Mouse (Mus musculus) ES-E14 (cell line): ENCODE data around the gene F12. TPM values are rescaled to one million over a fixed set of nuclear protein-coding genes. Genes with fewer than 3 reads are reported as not detected.
A peak's percentile ranks its signal among the peaks of the same experiment; 100 is the strongest.

Experiments
- DNase-seq: peaks from one replicate; pipeline ENCODE4 v3.0.0-alpha.2; 2013; ENCODE audit warnings: low read depth, low spot score
- H3K27ac ChIP-seq: 2 replicates; pipeline ENCODE4 v1.5.1; 2012; ENCODE audit warnings: low read depth, mild to moderate bottlenecking, low read length, moderate library complexity, mixed read lengths; ENCODE audit not compliant: poor library complexity, insufficient read depth, severe bottlenecking
- H3K36me3 ChIP-seq: 2 replicates; pipeline ENCODE4 v1.6.1; 2012; ENCODE audit warnings: mild to moderate bottlenecking, low read length, moderate library complexity, mixed read lengths; ENCODE audit not compliant: control insufficient read depth, poor library complexity, insufficient read depth, severe bottlenecking
- H3K4me1 ChIP-seq, 2 experiments: fragments of 150-350 bp in 1 of 2; sonication (generic) in 1 of 2; 2 replicates each; pipeline ENCODE4 v1.6.1; 2012; ENCODE audit warnings: low read length in 2 of 2, mild to moderate bottlenecking in 1 of 2, mixed read lengths in 1 of 2; ENCODE audit not compliant: control insufficient read depth in 2 of 2, insufficient read depth in 2 of 2, poor library complexity in 1 of 2
- H3K4me3 ChIP-seq, 2 experiments: fragments of 150-350 bp in 1 of 2; sonication (generic) in 1 of 2; 2 replicates each; pipeline ENCODE4 v1.5.1; 2012; ENCODE audit warnings: low read length in 2 of 2, low read depth in 1 of 2, mild to moderate bottlenecking in 1 of 2, mixed read lengths in 1 of 2; ENCODE audit not compliant: insufficient read depth in 1 of 2, poor library complexity in 1 of 2, severe bottlenecking in 1 of 2
- H3K9ac ChIP-seq: 2 replicates; pipeline ENCODE4 v1.6.1; 2012; ENCODE audit warnings: low read depth, mild to moderate bottlenecking, low read length, mixed read lengths; ENCODE audit not compliant: poor library complexity, insufficient read depth, severe bottlenecking
- H3K9me3 ChIP-seq: fragments of 150-350 bp; sonication (generic); 2 replicates; pipeline ENCODE4 v1.6.1; 2012; ENCODE audit warnings: low read depth, mild to moderate bottlenecking, low read length; ENCODE audit not compliant: control insufficient read depth, insufficient read depth
- CHD2 ChIP-seq: IDR thresholded peaks from 2 replicates; pipeline ENCODE4 v1.6.1; 2014; ENCODE audit warnings: mild to moderate bottlenecking, low read depth, low read length, inconsistent platforms
- HCFC1 ChIP-seq: IDR thresholded peaks from 2 replicates; pipeline ENCODE4 v1.6.1; 2012; ENCODE audit warnings: low read length, inconsistent platforms, borderline replicate concordance; ENCODE audit not compliant: insufficient read depth
- MAFK ChIP-seq: IDR thresholded peaks from 2 replicates; pipeline ENCODE4 v1.6.1; 2014; ENCODE audit warnings: mild to moderate bottlenecking, low read depth, low read length, inconsistent platforms; ENCODE audit not compliant: insufficient read depth
- ZC3H11A ChIP-seq: IDR thresholded peaks from 2 replicates; pipeline ENCODE4 v1.6.1; 2012; ENCODE audit warnings: low read depth, mild to moderate bottlenecking, inconsistent platforms, low read length, borderline replicate concordance
- ZNF384 ChIP-seq: IDR thresholded peaks from 2 replicates; pipeline ENCODE4 v1.6.1; 2012; ENCODE audit warnings: low read depth, low read length, inconsistent platforms
- in situ Hi-C, 2 experiments: fragments of 600-800 bp; cut with MboI; formaldehyde crosslinking; loops; one replicate each; pipeline ENCODE4 v1.15.1; 2025; ENCODE audit warnings: low sequenced_read_pairs in 2 of 2, inconsistent platforms in 1 of 2; ENCODE audit not compliant: unreplicated experiment in 2 of 2
- total RNA-seq: library from RNA; depleted of rRNA; stranded (reverse); fragments of 300-350 nt; gene quantifications from 2 replicates; pipeline ENCODE4 v1.2.3, GENCODE M21; 2012

F12 gene
- total RNA-seq, 1 experiment, result not detected

- TF ChIP-seq ZC3H11A (no peak), HCFC1 (no peak), ZNF384 (no peak), CHD2 (no peak), MAFK (no peak)
- H3K27ac ChIP-seq, result no peak overlapping the region
- H3K9ac ChIP-seq, result no peak overlapping the region
- H3K4me3 ChIP-seq, result no peak overlapping the region
- in situ Hi-C loops, result no loop called here
- DNase-seq, result no peak
- no peaks in the 10 kb centered on the region for H3K36me3 ChIP-seq
- no peaks in the 10 kb centered on the region for H3K9me3 ChIP-seq
- no peaks in the 10 kb centered on the region; a peak in 1 of 4 replicates for H3K4me1 ChIP-seq
Measured at GRCm38 (mm10) chr13:55391626-55392029, 35.0 kb downstream of the F12 start.

GRCm38 (mm10) chr13:55390644-55391043 lies 35.9 kb downstream of the F12 start:
- H3K9ac ChIP-seq, result no peak overlapping the region
- H3K27ac ChIP-seq, result no peak overlapping the region
- H3K4me3 ChIP-seq, result no peak overlapping the region
- H3K4me1 ChIP-seq, result no peaks in the 10 kb centered on the region; a peak in 1 of 4 replicates
- TF ChIP-seq MAFK (no peak), HCFC1 (no peak), CHD2 (no peak), ZC3H11A (no peak), ZNF384 (no peak)
- H3K36me3 ChIP-seq, result no peaks in the 10 kb centered on the region
- DNase-seq, result no peak
- in situ Hi-C loops, result no loop called here
- H3K9me3 ChIP-seq, result no peaks in the 10 kb centered on the region

- peaks cover 0 to 13% of the 10 kb centered on the region in 2 experiments; a peak in 2 of 4 replicates for H3K4me1 ChIP-seq
- H3K9me3 ChIP-seq, result no peaks in the 10 kb centered on the region
- H3K36me3 ChIP-seq, result no peaks in the 10 kb centered on the region
- in situ Hi-C loops, result no loop called here
- H3K4me3 ChIP-seq, result no peak overlapping the region
- DNase-seq, result no peak
- TF ChIP-seq ZC3H11A (no peak), HCFC1 (no peak), ZNF384 (no peak), CHD2 (no peak), MAFK (no peak)
- no peak overlapping the region for H3K27ac ChIP-seq
- no peak overlapping the region for H3K9ac ChIP-seq
Measured at GRCm38 (mm10) chr13:55381790-55382189, 44.8 kb downstream of the F12 start.

- H3K27ac ChIP-seq, result no peak overlapping the region
- peak; percentile 81 for DNase-seq
- H3K4me3 ChIP-seq, result peak overlapping the region; percentile 57 to 62
- in situ Hi-C loops, result no loop called here
- peak overlapping the region; percentile 23; the same call in 1 of the 2 replicates for H3K9ac ChIP-seq
- H3K36me3 ChIP-seq, result no peaks in the 10 kb centered on the region
- H3K9me3 ChIP-seq, result no peaks in the 10 kb centered on the region
- peaks cover 0 to 13% of the 10 kb centered on the region in 2 experiments; a peak in 2 of 4 replicates for H3K4me1 ChIP-seq
- TF ChIP-seq CHD2, result no peak
- TF ChIP-seq ZC3H11A, result no peak
- TF ChIP-seq ZNF384, result no peak
- no peak for TF ChIP-seq HCFC1
- no peak for TF ChIP-seq MAFK
Measured at GRCm38 (mm10) chr13:55378907-55379580, 47.5 kb downstream of the F12 start.
